Mouse (Mus musculus) hindbrain, embryonic 15.5 days (tissue): ENCODE measurements around the gene Wdr4. TPM values are rescaled to one million over a fixed set of nuclear protein-coding genes. Genes with fewer than 3 reads are reported as not detected.

Source experiments
- ATAC-seq: fragments of 200-750 bp; cut with Nextera tagmentation; 2 replicates; pipeline ENCODE4 v1.8.0; 2017; ENCODE audit warnings: low read depth, moderate number of reproducible peaks, moderate TSS enrichment; ENCODE audit not compliant: low FRiP score
- H3K27ac ChIP-seq: fragments of 300-500 bp; sonication (generic); replicated peaks from 2 replicates; pipeline ENCODE4 v1.5.1; 2015; ENCODE audit warnings: mild to moderate bottlenecking, inconsistent platforms
- H3K27me3 ChIP-seq: fragments of 300-500 bp; sonication (generic); 2 replicates; pipeline ENCODE4 v1.6.1; 2015; ENCODE audit warnings: control low read depth, inconsistent platforms
- H3K36me3 ChIP-seq: fragments of 300-500 bp; sonication (generic); 2 replicates; pipeline ENCODE4 v1.6.1; 2015; ENCODE audit warnings: control low read depth, inconsistent platforms
- H3K4me1 ChIP-seq: fragments of 300-500 bp; sonication (generic); replicated peaks from 2 replicates; pipeline ENCODE4 v1.6.1; 2015; ENCODE audit warnings: control low read depth, inconsistent platforms
- H3K4me2 ChIP-seq: fragments of 300-500 bp; sonication (generic); 2 replicates; pipeline ENCODE4 v1.6.1; 2015; ENCODE audit warnings: moderate library complexity, mild to moderate bottlenecking, inconsistent platforms
- H3K4me3 ChIP-seq: fragments of 300-500 bp; sonication (generic); 2 replicates; pipeline ENCODE4 v1.5.1; 2015; ENCODE audit warnings: mild to moderate bottlenecking, inconsistent platforms
- H3K9ac ChIP-seq: fragments of 300-500 bp; sonication (generic); 2 replicates; pipeline ENCODE4 v1.6.1; 2015; ENCODE audit warnings: inconsistent platforms
- H3K9me3 ChIP-seq: fragments of 300-500 bp; sonication (generic); 2 replicates; pipeline ENCODE4 v1.6.1; 2016; ENCODE audit warnings: control low read depth, inconsistent platforms
- WGBS: fragments of 180-500 bp; shearing (Covaris S2); methylation state at CpG from one replicate; pipeline ENCODE4 v1.1.7; 2015; 5-methylcytosine and 5-hydroxymethylcytosine counted together
- polyA plus RNA-seq: library from polyadenylated mRNA; unstranded; fragments of >200 nt; fragmentation: Nextera tagmentation; extraction: Ambion mirVana; gene quantifications from 2 replicates; pipeline ENCODE4 v1.2.1, GENCODE M21; 2015

Wdr4 gene
- polyA plus RNA-seq = 37.2 and 38.1 TPM in 2 replicates

DNA sequence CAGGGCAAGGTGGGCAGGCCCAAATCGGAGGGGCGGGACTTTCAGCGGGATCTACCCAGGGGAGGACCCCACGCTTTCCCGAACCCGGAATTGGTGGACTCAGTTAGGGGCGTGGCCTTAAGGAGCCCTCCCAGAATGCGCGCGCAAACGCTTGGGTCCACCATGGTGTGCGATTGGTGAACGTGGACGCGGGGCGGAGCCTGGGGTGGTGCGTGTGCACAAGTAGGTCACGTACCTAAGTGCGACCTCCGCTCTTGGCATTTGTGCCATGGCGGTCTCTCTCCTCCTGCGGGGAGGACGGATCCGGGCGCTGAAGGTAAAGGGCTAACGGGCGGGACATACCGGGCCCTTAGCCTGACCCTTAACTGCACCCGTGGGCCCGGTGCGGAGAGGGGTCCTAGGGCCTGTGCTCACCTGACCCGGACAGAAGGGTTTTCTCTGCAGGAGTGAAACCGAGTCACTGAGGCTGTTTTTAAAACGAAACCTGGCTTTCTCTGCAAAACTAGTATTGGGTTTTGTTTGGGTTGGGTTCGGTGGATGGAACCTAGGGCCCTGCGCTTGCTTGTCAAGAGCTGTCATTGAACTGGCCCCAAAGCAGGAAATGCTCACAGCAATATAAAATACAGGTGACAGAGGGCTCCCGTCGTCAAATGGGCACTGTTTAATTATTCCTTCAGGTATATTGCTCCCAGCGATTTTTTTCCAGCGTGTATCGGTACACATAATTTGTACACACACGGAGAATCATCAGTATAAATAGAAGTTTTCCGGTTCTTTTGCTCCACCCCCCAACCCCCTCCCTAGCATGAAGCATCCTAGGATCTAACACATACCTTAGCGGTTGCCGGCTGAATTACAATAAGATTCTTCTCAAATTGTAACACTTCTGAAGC lies at the start of gene Wdr4, which contains the start of gene Ndufv3:
Gene Wdr4, minus strand, starts transcription at position 35 of the 893 bp plus-strand sequence.
Gene Ndufv3, plus strand, starts transcription at position 170 of the 893 bp plus-strand sequence.
- Histone ChIP-seq H3K27me3 (no peaks in the 10 kb centered on the region), H3K9me3 (no peaks in the 10 kb centered on the region), H3K4me2 (peak within 1 kb of the TSS; percentile 63), H3K4me3 (peak within 1 kb of the TSS; percentile 66), H3K4me1 (peaks cover 44% of the 10 kb centered on the region), H3K36me3 (0 out of 2 replicates have a peak, but pooled peaks cover 3% of the 10 kb centered on the region), H3K27ac (peak within 1 kb of the TSS; percentile 90), H3K9ac (peak within 1 kb of the TSS; percentile 68)
- WGBS = under 1% methylated on average over 45 of the region's 45 CpGs
- ATAC-seq = peak; percentile 97

DNA sequence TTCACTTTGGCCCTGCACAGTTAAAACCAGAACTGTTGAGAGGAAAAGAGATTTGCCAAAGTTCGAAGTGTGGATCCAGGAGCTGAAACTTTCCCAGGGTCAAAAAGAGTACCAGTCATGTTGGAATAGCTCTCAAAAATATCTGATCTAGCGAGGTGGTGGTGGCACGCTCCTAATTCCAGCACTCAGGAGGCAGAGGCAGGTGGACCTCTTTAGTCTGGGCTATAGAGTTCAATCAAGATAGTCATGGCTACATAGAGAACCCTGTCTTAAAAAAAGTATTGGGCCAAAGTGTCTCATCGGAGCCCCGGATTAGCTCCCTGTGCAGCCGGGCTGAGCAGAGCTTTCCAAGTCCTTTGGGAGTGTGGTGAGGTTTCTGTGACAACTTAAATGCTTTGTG lies 46.5 kb upstream of the Wdr4 start:
- H3K4me1 ChIP-seq = peaks cover 55% of the 10 kb centered on the region
- ATAC-seq = no peak
- H3K4me2 ChIP-seq = peak overlapping the region; percentile 86
- 59% methylated on average over 6 of the region's 6 CpGs for WGBS
- H3K27ac ChIP-seq = peak overlapping the region; percentile 99
- H3K27me3 ChIP-seq = no peaks in the 10 kb centered on the region
- H3K9me3 ChIP-seq = no peaks in the 10 kb centered on the region
- H3K36me3 ChIP-seq = no peaks in the 10 kb centered on the region
- H3K9ac ChIP-seq = peak overlapping the region; percentile 90
- peak overlapping the region; percentile 77 for H3K4me3 ChIP-seq

DNA sequence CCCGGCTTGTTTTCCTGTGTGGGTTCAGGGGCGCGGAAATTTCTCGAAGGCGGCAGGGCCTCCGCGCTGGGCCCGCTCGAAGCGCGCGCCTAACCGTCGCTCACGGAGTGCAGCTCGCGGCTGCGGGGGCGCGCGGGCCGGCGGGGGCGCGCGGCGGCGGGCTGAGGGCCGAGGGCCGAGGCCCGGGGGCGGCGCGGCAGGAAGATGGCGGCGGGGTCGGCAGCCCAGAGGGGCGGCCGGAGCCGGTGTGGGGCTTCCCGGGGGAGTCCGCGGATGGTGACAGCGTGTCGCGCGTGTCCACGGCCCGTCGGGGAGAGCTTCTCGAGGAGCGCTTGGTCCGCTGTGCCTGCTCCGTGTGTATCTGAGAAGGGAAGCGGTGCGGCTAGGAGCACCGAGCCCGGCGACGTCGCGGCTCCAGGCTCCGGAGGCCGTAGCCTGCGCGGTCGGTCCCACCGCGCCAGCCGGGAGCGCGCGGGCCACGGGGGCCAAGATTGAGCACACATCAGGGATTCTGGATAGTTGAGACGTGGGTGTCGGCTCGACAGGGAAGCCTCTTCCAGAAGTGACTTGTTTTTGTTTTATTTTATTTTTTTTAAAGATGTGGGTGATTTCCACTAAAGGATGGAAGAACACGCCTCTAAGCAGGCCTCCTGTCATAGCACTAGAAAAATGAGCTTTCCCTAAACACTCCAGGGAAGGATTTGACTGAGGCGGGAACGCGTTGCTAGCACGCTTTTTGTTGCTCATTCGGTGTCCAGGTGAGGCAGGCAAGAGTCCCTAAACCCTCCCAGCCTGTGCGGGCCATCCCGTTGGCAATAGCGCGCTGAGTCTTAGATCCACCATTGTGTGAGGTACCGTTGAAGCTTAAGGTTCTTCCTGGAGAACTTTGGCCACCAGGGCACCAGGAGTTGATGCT lies 45.6 kb upstream of the Wdr4 start:
- H3K27me3 ChIP-seq = no peaks in the 10 kb centered on the region
- H3K4me2 ChIP-seq = peak overlapping the region; percentile 86
- peak overlapping the region; percentile 77 for H3K4me3 ChIP-seq
- peaks cover 53% of the 10 kb centered on the region for H3K4me1 ChIP-seq
- H3K27ac ChIP-seq = peak overlapping the region; percentile 99
- peak; percentile 63 for ATAC-seq
- H3K9me3 ChIP-seq = no peaks in the 10 kb centered on the region
- WGBS = under 1% methylated on average over 84 of the region's 88 CpGs
- peak overlapping the region; percentile 90 for H3K9ac ChIP-seq
- H3K36me3 ChIP-seq = no peaks in the 10 kb centered on the region

DNA sequence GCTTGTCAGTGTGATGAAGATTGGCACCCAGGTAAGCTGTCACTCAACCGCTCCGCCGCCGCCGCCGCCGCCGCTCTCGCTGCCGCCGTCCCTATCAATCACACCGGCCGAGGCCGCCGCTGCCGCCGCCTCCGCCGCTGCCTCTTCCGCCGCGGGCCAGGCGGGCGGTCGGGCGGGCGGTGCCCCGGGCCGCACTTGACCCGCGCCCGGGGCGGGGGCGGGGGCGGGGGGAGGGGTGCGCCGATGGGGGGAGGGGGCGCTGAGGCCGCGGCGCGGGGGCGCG lies 45.0 kb upstream of the Wdr4 start:
- WGBS = 1% methylated on average over 24 of the region's 44 CpGs
- no peaks in the 10 kb centered on the region for H3K9me3 ChIP-seq
- ATAC-seq = no peak
- H3K27me3 ChIP-seq = no peaks in the 10 kb centered on the region
- peak overlapping the region; percentile 90 for H3K9ac ChIP-seq
- H3K27ac ChIP-seq = peak overlapping the region; percentile 99
- H3K4me1 ChIP-seq = peaks cover 47% of the 10 kb centered on the region
- no peaks in the 10 kb centered on the region for H3K36me3 ChIP-seq
- peak overlapping the region; percentile 77 for H3K4me3 ChIP-seq
- peak overlapping the region; percentile 86 for H3K4me2 ChIP-seq

DNA sequence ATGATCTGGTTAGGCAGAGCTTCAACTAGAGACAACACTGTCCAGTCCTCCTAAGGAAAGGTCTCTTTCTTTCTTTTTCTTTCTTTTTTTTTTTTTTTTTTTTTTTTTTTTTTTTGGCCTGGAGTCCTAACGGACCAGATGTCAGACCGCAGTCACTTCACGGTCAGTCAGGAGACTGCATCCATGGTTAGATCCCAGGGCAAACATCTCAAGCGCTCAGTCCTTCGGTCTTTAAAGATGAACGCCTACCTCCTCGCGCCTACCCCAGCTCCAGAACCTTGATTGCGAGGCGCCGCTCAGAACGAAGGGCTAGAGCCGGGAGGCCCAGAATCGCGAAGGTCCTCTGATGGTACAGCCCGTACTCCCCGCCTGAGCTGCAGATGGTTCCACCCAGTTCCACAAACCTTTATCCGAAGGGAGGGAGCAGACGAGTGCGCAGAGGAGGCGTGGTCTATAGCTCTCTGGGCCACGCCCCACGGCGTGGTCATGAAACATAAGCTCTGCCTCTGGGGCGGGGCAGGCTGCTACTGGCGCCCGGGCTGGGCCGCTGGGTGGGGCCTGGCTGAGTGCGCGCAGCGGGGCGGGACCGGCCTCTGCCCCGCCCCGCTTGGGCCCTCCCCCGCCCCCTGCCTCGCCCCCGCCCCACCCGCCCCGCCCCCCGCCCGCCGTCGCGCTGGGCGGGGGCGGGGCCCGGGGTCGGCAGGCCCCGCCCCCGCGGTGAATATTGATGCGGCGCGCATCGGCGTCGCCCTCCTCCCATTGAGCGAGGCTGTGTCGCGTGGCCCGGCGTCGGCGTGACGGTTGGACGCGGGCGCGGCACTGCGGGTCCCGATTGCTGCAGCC lies 44.5 kb upstream of the Wdr4 start, which contains the start of gene Pknox1:
Gene Pknox1, plus strand, starts transcription at position 720 of the 843 bp plus-strand sequence.
- Histone ChIP-seq H3K4me1 (peaks cover 41% of the 10 kb centered on the region), H3K9me3 (no peaks in the 10 kb centered on the region), H3K27ac (peak within 1 kb of the TSS; percentile 99), H3K36me3 (no peaks in the 10 kb centered on the region), H3K4me3 (peak within 1 kb of the TSS; percentile 77), H3K9ac (peak within 1 kb of the TSS; percentile 90), H3K4me2 (peak within 1 kb of the TSS; percentile 86), H3K27me3 (no peaks in the 10 kb centered on the region)
- peak; percentile 94 for ATAC-seq
- WGBS = 0% methylated on average over 27 of the region's 72 CpGs

DNA sequence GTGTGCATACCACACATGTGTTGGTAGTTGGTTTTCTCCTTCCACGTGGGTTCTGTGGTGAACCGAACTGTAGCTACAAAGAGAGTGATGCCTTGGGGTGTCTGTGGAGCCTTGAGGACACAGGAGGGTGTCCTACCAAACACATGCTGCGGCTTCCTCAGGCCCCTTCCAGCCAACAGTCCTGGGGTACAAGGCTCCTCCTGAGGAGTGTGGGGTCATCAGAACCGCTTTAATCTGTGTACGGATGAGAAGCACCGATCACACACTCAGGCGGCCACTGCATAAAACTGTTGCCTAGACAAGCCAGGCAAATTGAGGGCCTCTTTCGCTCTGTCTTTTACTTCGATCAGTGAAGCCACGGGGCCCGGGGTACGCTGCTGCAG lies 43.8 kb upstream of the Wdr4 start:
- peak overlapping the region; percentile 77 for H3K4me3 ChIP-seq
- peak; percentile 8; the same call in 1 of the 2 replicates for ATAC-seq
- peak overlapping the region; percentile 58 for H3K9ac ChIP-seq
- WGBS = 10% methylated on average over 12 of the region's 12 CpGs
- H3K27me3 ChIP-seq = no peaks in the 10 kb centered on the region
- peak overlapping the region; percentile 86 for H3K4me2 ChIP-seq
- peaks cover 35% of the 10 kb centered on the region for H3K4me1 ChIP-seq
- no peaks in the 10 kb centered on the region for H3K9me3 ChIP-seq
- H3K27ac ChIP-seq = peak overlapping the region; percentile 99
- no peaks in the 10 kb centered on the region for H3K36me3 ChIP-seq

DNA sequence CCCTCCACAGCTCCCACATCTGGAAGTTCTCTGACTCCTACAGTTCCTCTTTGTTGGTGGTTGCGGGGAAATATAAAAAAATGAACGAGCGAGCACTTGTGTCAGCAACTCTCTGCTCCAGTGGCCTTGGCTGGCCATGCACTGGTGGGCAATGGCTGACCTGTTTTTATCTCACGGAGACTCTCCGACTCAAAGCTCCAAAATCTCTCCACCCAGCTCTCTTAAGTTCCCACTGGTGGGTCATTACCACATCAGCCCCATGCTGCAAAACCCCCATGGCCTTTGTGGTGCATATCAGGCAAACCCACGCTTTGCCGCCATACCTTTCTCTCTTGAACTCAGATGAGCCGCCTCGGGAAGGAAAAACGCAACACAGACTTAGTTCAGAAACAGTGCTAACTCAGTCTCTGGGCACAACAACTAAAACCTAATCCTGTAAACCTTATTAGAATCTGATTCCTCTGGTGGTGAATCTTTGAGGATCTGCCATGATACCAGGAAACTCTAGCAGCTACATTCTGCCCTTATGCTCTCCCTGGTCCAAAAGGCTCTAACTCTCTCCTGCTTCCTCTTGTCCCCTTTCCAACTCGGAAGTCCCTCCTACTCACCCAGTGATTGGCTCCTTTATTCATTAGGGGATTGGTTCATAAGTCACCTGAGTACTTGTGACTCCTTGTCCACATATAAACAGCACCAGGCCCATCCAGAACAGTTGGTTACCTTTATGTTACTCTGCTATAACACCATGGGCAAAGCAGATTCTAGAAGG lies 39.4 kb upstream of the Wdr4 start:
- H3K27me3 ChIP-seq = no peaks in the 10 kb centered on the region
- H3K4me2 ChIP-seq = no peak overlapping the region
- H3K9me3 ChIP-seq = no peaks in the 10 kb centered on the region
- no peak overlapping the region for H3K4me3 ChIP-seq
- no peak overlapping the region for H3K9ac ChIP-seq
- no peaks in the 10 kb centered on the region for H3K36me3 ChIP-seq
- 89% methylated on average over 11 of the region's 11 CpGs for WGBS
- H3K27ac ChIP-seq = no peak overlapping the region
- ATAC-seq = no peak
- H3K4me1 ChIP-seq = peaks cover 21% of the 10 kb centered on the region

DNA sequence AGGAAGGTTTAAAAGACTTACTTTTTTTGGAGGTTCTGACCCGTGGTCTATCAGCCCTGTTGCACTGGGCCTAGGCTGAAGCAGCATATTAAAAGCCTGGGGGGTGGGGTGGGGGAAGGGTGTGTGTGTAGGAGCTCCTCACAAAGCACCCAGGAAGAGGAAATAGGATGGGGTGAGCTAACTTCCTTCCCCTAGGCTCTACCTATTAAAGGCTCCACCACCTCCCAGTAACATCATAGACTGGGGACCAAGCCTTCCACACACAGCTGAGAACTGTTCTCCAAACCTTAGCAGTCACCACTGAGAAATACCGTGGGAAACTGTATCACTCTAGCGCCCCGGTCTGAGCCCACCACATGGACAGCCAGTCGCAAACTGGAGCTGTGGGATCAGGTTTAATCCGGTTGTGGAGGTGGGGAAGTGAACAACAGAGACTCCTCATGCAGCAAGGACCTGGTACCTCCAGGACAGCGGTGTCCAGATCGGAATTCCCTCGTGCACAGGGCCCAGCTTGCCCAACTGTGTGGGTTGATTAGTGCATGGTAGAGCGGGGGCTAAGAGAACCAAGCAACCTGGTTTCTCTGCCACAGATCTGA lies 38.3 kb upstream of the Wdr4 start:
- Histone ChIP-seq H3K9me3 (no peaks in the 10 kb centered on the region), H3K27ac (peak overlapping the region; percentile 31; the same call in 1 of the 2 replicates), H3K36me3 (no peaks in the 10 kb centered on the region), H3K27me3 (no peaks in the 10 kb centered on the region), H3K4me2 (no peak overlapping the region), H3K9ac (no peak overlapping the region), H3K4me3 (no peak overlapping the region), H3K4me1 (peaks cover 14% of the 10 kb centered on the region)
- WGBS = 79% methylated on average over 10 of the region's 10 CpGs
- no peak for ATAC-seq

DNA sequence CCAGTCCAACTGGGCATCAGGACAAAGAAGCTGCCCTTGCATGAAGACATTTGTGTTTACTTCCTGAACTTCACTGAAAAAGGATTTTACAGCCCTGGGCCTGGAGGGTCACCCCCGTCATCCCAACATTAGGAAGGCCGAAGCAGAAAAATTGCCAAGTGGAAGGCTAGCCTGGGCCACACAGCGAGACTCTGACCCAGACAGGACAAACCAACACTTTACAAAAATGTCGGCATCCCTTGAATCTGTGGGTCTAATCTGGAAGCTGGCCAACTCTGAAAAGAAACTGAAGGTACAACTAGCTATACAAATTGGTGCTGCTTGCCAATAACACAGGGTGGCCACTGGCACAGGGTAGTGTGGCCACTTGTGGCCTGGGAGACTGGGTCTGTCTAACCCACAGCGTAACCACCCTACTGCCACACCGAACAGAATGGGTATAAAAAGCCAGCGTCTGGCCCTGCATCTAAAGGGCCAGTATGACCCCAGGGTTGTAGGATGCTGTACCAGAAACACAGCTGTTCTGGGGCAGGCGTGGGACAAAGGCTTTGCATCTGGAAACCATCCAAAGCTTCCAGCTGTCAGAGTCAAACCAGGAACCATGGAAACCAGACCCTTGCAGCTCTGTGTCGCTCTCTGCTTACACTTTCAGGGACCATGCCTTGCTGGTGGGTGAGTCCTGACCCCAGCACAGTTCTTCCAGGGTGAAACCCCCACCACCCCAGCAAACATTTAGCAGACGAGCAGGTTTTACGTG lies 37.5 kb upstream of the Wdr4 start:
- H3K4me2 ChIP-seq = no peak overlapping the region
- H3K9me3 ChIP-seq = no peaks in the 10 kb centered on the region
- H3K4me3 ChIP-seq = no peak overlapping the region
- H3K36me3 ChIP-seq = no peaks in the 10 kb centered on the region
- H3K27ac ChIP-seq = peak overlapping the region; percentile 31
- ATAC-seq = peak; percentile 61
- H3K27me3 ChIP-seq = no peaks in the 10 kb centered on the region
- 44% methylated on average over 11 of the region's 11 CpGs for WGBS
- no peak overlapping the region for H3K9ac ChIP-seq
- peaks cover 14% of the 10 kb centered on the region for H3K4me1 ChIP-seq

DNA sequence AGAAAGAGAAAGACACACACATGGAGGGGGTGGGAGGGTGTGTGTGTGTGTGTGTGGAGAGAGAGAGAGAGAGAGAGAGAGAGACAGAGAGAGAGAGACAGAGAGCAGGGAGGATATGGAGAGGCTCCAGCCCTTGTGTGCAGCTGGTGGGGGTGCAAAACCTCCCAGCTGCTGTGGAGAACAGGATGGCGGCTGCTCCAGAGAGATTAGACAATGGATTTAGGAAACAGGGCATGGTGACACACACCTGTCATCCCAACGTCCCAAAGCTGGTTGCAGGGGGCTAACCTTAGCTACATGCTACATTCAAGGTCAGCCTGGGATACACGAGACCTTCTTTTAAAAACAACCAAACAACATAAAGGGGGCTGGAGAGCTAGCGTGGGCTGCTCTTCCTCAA lies 36.5 kb upstream of the Wdr4 start:
- Histone ChIP-seq H3K36me3 (no peaks in the 10 kb centered on the region), H3K27ac (0 out of 2 replicates have a peak overlapping the region, but pooled peaks have one; percentile 22), H3K4me3 (no peak overlapping the region), H3K4me2 (no peak overlapping the region), H3K4me1 (peaks cover 14% of the 10 kb centered on the region), H3K9me3 (no peaks in the 10 kb centered on the region), H3K27me3 (no peaks in the 10 kb centered on the region), H3K9ac (no peak overlapping the region)
- 73% methylated on average over 4 of the region's 4 CpGs for WGBS
- no peak for ATAC-seq
